Mouse (Mus musculus) liver, embryonic 14.5 days (tissue): ENCODE data around the gene Bloc1s2.

Experiments
- CTCF ChIP-seq: IDR thresholded peaks from 2 replicates; pipeline ENCODE4 v1.5.1; 2016; ENCODE audit warnings: antibody characterized with exemption, low read depth, control low read depth
- EP300 ChIP-seq: IDR thresholded peaks from 2 replicates; pipeline ENCODE4 v1.6.1; 2016; ENCODE audit warnings: antibody characterized with exemption, low read depth

- no peak for TF ChIP-seq CTCF
- TF ChIP-seq EP300: no peak
These were observed 25.1 kb downstream of the Bloc1s2 start for GRCm38 (mm10) chr19:44121137-44121536.
